Comparison of ENCODE assay signal across 8 mouse cellular contexts in genomic region chr8:117339958-117340651, GRCm38 (mm10).
DNase-seq lines count a peak whose midpoint lies in the region; ATAC-seq and TF ChIP-seq lines count a peak whose summit lies in the region.

No protein-coding gene starts in this region.

- H3K9ac ChIP-seq in embryonic facial prominence, embryonic 13.5 days: no peak overlapping the region
- H3K9ac ChIP-seq in lung, embryonic 14.5 days: no peak overlapping the region
- H3K9ac ChIP-seq in midbrain, embryonic 15.5 days: no peak overlapping the region

- peak overlapping the region; percentile 52 for H3K27ac ChIP-seq in spleen, adult 2 months (ENCODE audit: insufficient read depth, low read length)
- H3K27ac ChIP-seq in embryonic facial prominence, embryonic 13.5 days: no peak overlapping the region; the same call in 1 of the 2 replicates
- peak overlapping the region; percentile 54; the same call in 1 of the 2 replicates for H3K27ac ChIP-seq in lung, embryonic 14.5 days (ENCODE audit: low read depth)
- no peak overlapping the region for H3K27ac ChIP-seq in midbrain, embryonic 15.5 days

- no peak for TF ChIP-seq CTCF in spleen, adult 2 months (IDR thresholded peaks at IDR 0.05; ENCODE audit: extremely low read depth, insufficient read depth, insufficient read length, insufficient replicate concordance)
- no peak for TF ChIP-seq CTCF in lung, embryonic 14.5 days (IDR thresholded peaks at IDR 0.05; ENCODE audit: low read depth)

- H3K4me1 ChIP-seq in spleen, adult 2 months (ENCODE audit: control insufficient read depth, insufficient read depth, insufficient read length): peaks cover 50% of the 10 kb centered on the region
- peaks cover 55% of the 10 kb centered on the region for H3K4me1 ChIP-seq in embryonic facial prominence, embryonic 13.5 days
- peaks cover 29% of the 10 kb centered on the region for H3K4me1 ChIP-seq in lung, embryonic 14.5 days (ENCODE audit: insufficient read depth)
- peaks cover 40% of the 10 kb centered on the region for H3K4me1 ChIP-seq in midbrain, embryonic 15.5 days

- no peak for TF ChIP-seq POLR2A in spleen, adult 2 months (IDR thresholded peaks at IDR 0.05; ENCODE audit: low read depth, low read length)

- no peak overlapping the region for H3K4me3 ChIP-seq in spleen, adult 2 months (ENCODE audit: extremely low read depth, insufficient read depth, insufficient read length)
- no peak overlapping the region for H3K4me3 ChIP-seq in embryonic facial prominence, embryonic 13.5 days
- H3K4me3 ChIP-seq in lung, embryonic 14.5 days (ENCODE audit: low read depth, low read length): no peak overlapping the region
- H3K4me3 ChIP-seq in midbrain, embryonic 15.5 days: no peak overlapping the region

- no peak for ATAC-seq in embryonic facial prominence, embryonic 13.5 days (ENCODE audit: insufficient number of reproducible peaks, insufficient read depth, low FRiP score, low TSS enrichment, low read depth)
- ATAC-seq in lung, embryonic 14.5 days (ENCODE audit: insufficient read depth): no peak
- ATAC-seq in midbrain, embryonic 15.5 days (replicated peaks): no peak

- no peaks in the 10 kb centered on the region for H3K27me3 ChIP-seq in spleen, adult 2 months (ENCODE audit: control insufficient read depth, insufficient read depth, low read length)
- H3K27me3 ChIP-seq in embryonic facial prominence, embryonic 13.5 days: no peaks in the 10 kb centered on the region
- no peaks in the 10 kb centered on the region for H3K27me3 ChIP-seq in lung, embryonic 14.5 days (ENCODE audit: insufficient read depth, low read length)
- H3K27me3 ChIP-seq in midbrain, embryonic 15.5 days (replicated peaks): no peaks in the 10 kb centered on the region

- H3K9me3 ChIP-seq in embryonic facial prominence, embryonic 13.5 days: no peaks in the 10 kb centered on the region
- no peaks in the 10 kb centered on the region for H3K9me3 ChIP-seq in lung, embryonic 14.5 days (ENCODE audit: low read depth, low read length)
- H3K9me3 ChIP-seq in midbrain, embryonic 15.5 days: no peaks in the 10 kb centered on the region

- H3K4me2 ChIP-seq in embryonic facial prominence, embryonic 13.5 days: peak overlapping the region; percentile 10; the same call in 1 of the 2 replicates
- H3K4me2 ChIP-seq in lung, embryonic 14.5 days: peak overlapping the region; percentile 40
- no peak overlapping the region for H3K4me2 ChIP-seq in midbrain, embryonic 15.5 days

- peak; percentile 40 to 41 for DNase-seq in spleen, adult 2 months (ENCODE audit: low read depth in 1 of 2, low spot score in 2 of 2)
- no peak for DNase-seq in spleen, postnatal 14 days (ENCODE audit: low spot score in 2 of 2)
- no peak for DNase-seq in lung, embryonic 14.5 days
- DNase-seq in yolk sac, embryonic 10.5 days (ENCODE audit: low spot score): peak; percentile 73
- no peak for DNase-seq in urinary bladder, postnatal 14 days (ENCODE audit: low spot score)
- DNase-seq in gastrocnemius, postnatal 36 days: no peak

- H3K36me3 ChIP-seq in spleen, adult 2 months (ENCODE audit: control insufficient read depth, insufficient read depth, low read length): no peaks in the 10 kb centered on the region
- no peaks in the 10 kb centered on the region for H3K36me3 ChIP-seq in embryonic facial prominence, embryonic 13.5 days
- H3K36me3 ChIP-seq in lung, embryonic 14.5 days (ENCODE audit: insufficient read depth): no peaks in the 10 kb centered on the region
- no peaks in the 10 kb centered on the region for H3K36me3 ChIP-seq in midbrain, embryonic 15.5 days (replicated peaks)

- intact Hi-C loops in gastrocnemius, postnatal 36 days (cut with DNase I): no loop called here

- 19% methylated on average over 9 of the region's 12 CpGs for WGBS in spleen, adult 2 months
- 32% methylated on average over 12 of the region's 12 CpGs for WGBS in embryonic facial prominence, embryonic 13.5 days
- 38% methylated on average over 12 of the region's 12 CpGs for WGBS in lung, embryonic 14.5 days
- 52% methylated on average over 9 of the region's 12 CpGs for WGBS in midbrain, embryonic 15.5 days

Comparison
In these comparisons a context has a peak if more than half of its experiments do, and no peak if none do; other contexts are left out.
1. DNase-seq: peak in spleen, adult 2 months (2 of 2) and yolk sac, embryonic 10.5 days (single experiment); none in spleen, postnatal 14 days (0 of 2), lung, embryonic 14.5 days (single experiment), urinary bladder, postnatal 14 days (single experiment) and gastrocnemius, postnatal 36 days (0 of 2).
2. H3K27ac ChIP-seq: peak in spleen, adult 2 months (single experiment) and lung, embryonic 14.5 days (single experiment); none in embryonic facial prominence, embryonic 13.5 days (single experiment) and midbrain, embryonic 15.5 days (single experiment).